Mouse (Mus musculus) cortical plate, adult 2 months (tissue): Measurements from ENCODE around the gene Gm14214.

Source experiments
- CTCF ChIP-seq: fragments of 200-500 bp; IDR thresholded peaks from 2 replicates; pipeline ENCODE4 v1.5.1; 2011; ENCODE audit warnings: mild to moderate bottlenecking, control low read depth, low read length; ENCODE audit not compliant: insufficient read depth; ENCODE audit errors: extremely low read depth
- POLR2A ChIP-seq: fragments of 200-500 bp; IDR thresholded peaks from 2 replicates; pipeline ENCODE4 v1.6.1; 2011; ENCODE audit warnings: mild to moderate bottlenecking, low read length, control low read depth; ENCODE audit not compliant: insufficient read depth; ENCODE audit errors: extremely low read depth

DNA sequence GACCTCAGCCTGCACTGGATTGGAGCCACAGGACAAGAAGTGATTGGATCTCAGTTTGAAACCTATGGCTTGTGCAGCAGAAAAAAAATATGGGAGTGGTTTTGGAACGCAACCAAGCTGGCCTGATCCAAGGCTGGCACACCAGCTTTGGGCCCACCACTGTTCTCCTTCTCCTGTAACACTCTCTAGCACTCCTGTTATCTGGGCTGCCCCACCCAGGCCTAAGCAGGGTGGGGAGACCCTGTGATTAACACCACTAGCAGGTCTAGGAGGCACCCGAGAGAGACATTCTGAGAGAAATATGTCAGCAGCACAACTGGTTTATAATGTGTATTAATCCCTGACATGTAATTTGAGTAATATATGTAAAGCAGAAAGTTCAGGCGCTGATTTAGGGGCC lies 6.6 kb downstream of the Gm14214 start:
- TF ChIP-seq POLR2A (no peak), CTCF (no peak)
